Mouse (Mus musculus) liver, postnatal 0 days (tissue): ENCODE measurements around the gene Tnpo1.

Source experiments
- CTCF ChIP-seq: sonication (generic); IDR thresholded peaks from 2 replicates; pipeline ENCODE4 v1.5.1; 2016; ENCODE audit warnings: antibody characterized with exemption, low read depth
- EP300 ChIP-seq: IDR thresholded peaks from 2 replicates; pipeline ENCODE4 v1.6.1; 2016; ENCODE audit warnings: antibody characterized with exemption, low read depth, mild to moderate bottlenecking

DNA sequence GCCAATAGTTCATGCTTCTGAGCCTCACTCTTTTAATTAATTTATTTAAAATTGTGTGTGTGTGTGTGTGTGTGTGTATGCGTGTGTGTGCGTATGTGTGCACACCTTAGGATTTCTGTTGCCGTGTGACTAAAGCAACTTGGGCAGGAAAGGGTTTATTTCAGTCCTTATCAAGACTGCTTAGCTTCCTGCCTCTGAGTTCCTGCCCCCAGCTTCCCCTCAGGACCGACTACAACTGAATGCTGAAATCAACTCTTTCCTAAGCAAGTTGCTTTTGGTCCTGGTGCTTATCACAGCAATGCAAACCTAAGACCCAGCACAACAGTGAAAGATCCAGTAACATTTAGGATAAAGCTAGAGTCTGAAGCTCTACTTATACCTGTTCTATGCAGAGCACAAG is 42.3 kb upstream of the Tnpo1 start:
- TF ChIP-seq EP300 = no peak
- no peak for TF ChIP-seq CTCF
